Mouse (Mus musculus): ENCODE results near the gene Tnxb. TPM values are rescaled to one million over a fixed set of nuclear protein-coding genes. Genes with fewer than 3 reads are reported as not detected.

The Tnxb gene
- polyA plus RNA-seq, 1 experiment from 2014 or later = 1.1 TPM

GRCm38 (mm10) chr17:34645831-34646511 is 24.4 kb upstream of the Tnxb start:
- Histone ChIP-seq H3K27me3 (ENCODE audit: control insufficient read depth, insufficient read depth, low read length) (no peaks in the 10 kb centered on the region), H3K27ac (ENCODE audit: low read length) (no peak overlapping the region), H3K9me3 (ENCODE audit: control insufficient read depth, low read depth, low read length) (no peaks in the 10 kb centered on the region), H3K36me3 (ENCODE audit: control insufficient read depth, insufficient read depth, low read length) (peaks cover 15% of the 10 kb centered on the region), H3K4me2 (replicated peaks; ENCODE audit: low read depth, low read length) (no peak overlapping the region), H3K9ac (replicated peaks; ENCODE audit: low read depth, low read length) (no peak overlapping the region), H3K4me3 (ENCODE audit: low read depth, low read length) (0 out of 2 replicates have a peak overlapping the region, but pooled peaks have one; percentile 91), H3K4me1 (ENCODE audit: control insufficient read depth, insufficient read depth, low read length) (peaks cover 8% of the 10 kb centered on the region; the same call in 1 of the 2 replicates)
- WGBS = 88% methylated on average over 30 of the region's 30 CpGs
- ATAC-seq (ENCODE audit: insufficient number of reproducible peaks, insufficient read depth, low FRiP score, low read depth) = no peak

DNA sequence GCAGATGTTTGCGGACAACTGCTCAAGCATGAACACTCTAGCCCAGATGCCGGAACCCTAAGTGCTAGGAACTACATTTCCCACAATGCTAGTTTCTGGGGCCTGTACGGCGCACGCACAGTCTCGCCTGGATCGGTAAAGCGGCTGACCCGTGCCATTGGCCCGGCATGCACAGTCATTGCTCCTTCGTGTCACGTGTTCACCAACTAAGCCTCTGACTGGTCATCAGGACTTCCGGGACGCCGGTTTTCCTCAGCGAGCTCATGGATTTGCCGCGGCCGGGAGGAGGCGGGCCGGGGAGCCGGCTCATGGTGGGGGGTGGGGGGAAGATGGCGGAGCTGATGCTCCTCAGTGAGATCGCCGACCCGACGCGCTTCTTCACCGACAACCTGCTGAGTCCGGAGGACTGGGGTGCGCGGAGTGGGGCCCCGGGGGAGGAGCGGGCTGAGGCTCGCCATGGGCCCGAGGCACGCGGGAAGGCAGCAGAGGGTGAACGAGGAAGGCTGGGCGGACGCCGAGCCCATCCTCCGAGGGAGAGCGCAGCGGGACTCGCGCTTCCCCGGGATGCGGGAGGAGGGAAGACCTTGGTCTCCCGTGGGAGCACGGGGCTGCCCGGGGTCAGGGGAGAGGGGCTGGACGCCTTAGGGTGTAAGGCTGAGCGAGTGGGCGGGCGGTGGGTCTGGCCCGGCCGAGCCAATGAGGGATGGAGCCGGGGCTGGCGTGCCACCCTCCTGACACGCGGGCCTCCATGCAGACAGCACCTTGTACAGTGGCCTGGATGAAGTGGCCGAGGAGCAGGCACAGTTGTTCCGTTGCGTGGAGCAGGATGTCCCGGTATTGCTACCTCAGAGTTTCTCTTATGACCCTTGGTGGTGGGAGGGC is 23.2 kb upstream of the Tnxb start, which contains the start of gene Atf6b:
Gene Atf6b, plus strand, starts transcription at position 241 of the 882 bp plus-strand sequence.
- no peaks in the 10 kb centered on the region for H3K27me3 ChIP-seq (ENCODE audit: control insufficient read depth, insufficient read depth, low read length)
- peak; percentile 97 for ATAC-seq (ENCODE audit: insufficient number of reproducible peaks, insufficient read depth, low FRiP score, low read depth)
- peak within 1 kb of the TSS; percentile 84 for H3K9ac ChIP-seq (replicated peaks; ENCODE audit: low read depth, low read length)
- H3K4me2 ChIP-seq (replicated peaks; ENCODE audit: low read depth, low read length) = peak within 1 kb of the TSS; percentile 91
- peaks cover 27% of the 10 kb centered on the region for H3K36me3 ChIP-seq (ENCODE audit: control insufficient read depth, insufficient read depth, low read length)
- WGBS = 1% methylated on average over 64 of the region's 66 CpGs
- no peaks in the 10 kb centered on the region for H3K9me3 ChIP-seq (ENCODE audit: control insufficient read depth, low read depth, low read length)
- peak within 1 kb of the TSS; percentile 49 for H3K27ac ChIP-seq (ENCODE audit: low read length)
- peak within 1 kb of the TSS; percentile 91 for H3K4me3 ChIP-seq (ENCODE audit: low read depth, low read length)
- peaks cover 6% of the 10 kb centered on the region; the same call in 1 of the 2 replicates for H3K4me1 ChIP-seq (ENCODE audit: control insufficient read depth, insufficient read depth, low read length)

DNA sequence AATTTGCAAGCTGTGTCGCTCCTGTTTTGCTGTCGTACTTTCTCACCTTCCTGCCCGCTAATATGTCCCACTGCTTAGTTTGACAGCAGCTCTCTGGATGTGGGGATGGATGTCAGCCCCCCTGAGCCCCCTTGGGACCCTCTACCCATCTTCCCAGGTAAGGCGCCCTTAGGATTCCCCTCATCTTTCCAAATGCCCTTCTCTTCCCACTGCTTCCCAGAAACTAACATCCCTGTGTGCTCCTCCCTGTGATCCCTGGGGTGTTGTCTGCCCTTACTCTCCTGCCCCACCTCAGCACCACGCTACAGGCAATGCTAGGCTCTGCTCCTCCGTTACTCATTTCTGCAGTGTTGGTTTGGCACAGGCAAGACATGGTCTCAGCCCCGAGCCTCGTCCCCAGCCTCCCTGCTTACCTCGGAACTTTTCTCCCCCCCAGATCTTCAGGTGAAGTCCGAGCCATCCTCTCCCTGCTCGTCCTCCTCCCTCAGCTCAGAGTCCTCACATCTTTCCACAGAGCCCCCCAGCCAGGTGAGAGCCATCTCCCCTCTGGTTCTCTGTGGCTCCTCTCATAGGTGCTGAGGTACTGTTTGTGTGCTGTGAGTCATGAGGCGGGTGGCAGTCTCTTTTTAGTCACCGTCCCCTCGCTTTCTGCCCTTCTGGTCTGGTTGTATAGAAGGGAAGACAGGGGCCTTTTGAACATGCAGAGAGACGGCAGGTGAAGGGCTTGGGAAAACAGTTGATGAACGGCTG is 22.0 kb upstream of the Tnxb start:
- H3K9me3 ChIP-seq (ENCODE audit: control insufficient read depth, low read depth, low read length) = no peaks in the 10 kb centered on the region
- H3K4me2 ChIP-seq (replicated peaks; ENCODE audit: low read depth, low read length) = peak overlapping the region; percentile 91
- peak overlapping the region; percentile 84; the same call in 1 of the 2 replicates for H3K9ac ChIP-seq (replicated peaks; ENCODE audit: low read depth, low read length)
- peaks cover 37% of the 10 kb centered on the region for H3K36me3 ChIP-seq (ENCODE audit: control insufficient read depth, insufficient read depth, low read length)
- peaks cover 6% of the 10 kb centered on the region; the same call in 1 of the 2 replicates for H3K4me1 ChIP-seq (ENCODE audit: control insufficient read depth, insufficient read depth, low read length)
- 82% methylated on average over 16 of the region's 16 CpGs for WGBS
- H3K4me3 ChIP-seq (ENCODE audit: low read depth, low read length) = peak overlapping the region; percentile 91; the same call in 1 of the 2 replicates
- no peak for ATAC-seq (ENCODE audit: insufficient number of reproducible peaks, insufficient read depth, low FRiP score, low read depth)
- no peaks in the 10 kb centered on the region for H3K27me3 ChIP-seq (ENCODE audit: control insufficient read depth, insufficient read depth, low read length)
- H3K27ac ChIP-seq (ENCODE audit: low read length) = no peak overlapping the region

DNA sequence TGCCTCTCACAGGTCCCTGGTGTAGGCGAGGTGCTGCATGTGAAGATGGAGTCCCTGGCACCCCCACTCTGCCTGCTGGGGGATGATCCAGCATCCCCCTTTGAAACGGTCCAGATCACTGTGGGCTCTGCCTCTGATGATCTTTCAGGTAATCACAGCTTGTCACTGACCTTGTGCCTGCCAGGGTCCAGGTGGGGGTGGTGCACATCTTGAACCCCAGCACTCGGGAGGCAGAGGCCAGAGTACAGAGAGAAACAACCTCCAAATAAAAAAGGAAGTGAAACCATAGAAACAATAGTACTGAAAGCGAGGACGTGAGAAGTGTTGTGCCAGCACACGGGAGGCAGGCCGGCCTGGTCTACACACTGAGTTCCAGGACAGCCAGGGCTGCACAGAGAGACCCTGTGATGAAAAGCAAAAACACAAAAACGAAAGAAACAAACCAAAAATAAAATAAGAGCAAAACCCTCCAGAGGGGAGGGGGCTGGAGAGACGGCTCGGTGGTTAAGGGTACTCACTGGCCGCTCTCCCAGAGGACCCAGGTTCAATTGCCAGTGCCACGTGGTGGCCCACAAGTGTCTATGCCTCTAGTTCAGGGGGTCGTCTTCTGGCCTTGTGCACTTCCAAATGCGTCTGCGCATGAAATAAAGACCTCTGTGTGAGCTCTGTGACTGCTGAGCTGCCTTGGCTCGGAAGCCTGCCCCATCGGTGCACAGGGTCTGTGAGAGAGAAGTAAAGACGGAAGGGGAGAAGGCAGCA is 21.1 kb upstream of the Tnxb start:
- Histone ChIP-seq H3K4me1 (ENCODE audit: control insufficient read depth, insufficient read depth, low read length) (peaks cover 7% of the 10 kb centered on the region; the same call in 1 of the 2 replicates), H3K27ac (ENCODE audit: low read length) (no peak overlapping the region), H3K4me2 (replicated peaks; ENCODE audit: low read depth, low read length) (no peak overlapping the region), H3K4me3 (ENCODE audit: low read depth, low read length) (no peak overlapping the region), H3K9ac (replicated peaks; ENCODE audit: low read depth, low read length) (no peak overlapping the region), H3K9me3 (ENCODE audit: control insufficient read depth, low read depth, low read length) (no peaks in the 10 kb centered on the region), H3K36me3 (ENCODE audit: control insufficient read depth, insufficient read depth, low read length) (peaks cover 45% of the 10 kb centered on the region), H3K27me3 (ENCODE audit: control insufficient read depth, insufficient read depth, low read length) (no peaks in the 10 kb centered on the region)
- 90% methylated on average over 18 of the region's 18 CpGs for WGBS
- ATAC-seq (ENCODE audit: insufficient number of reproducible peaks, insufficient read depth, low FRiP score, low read depth) = no peak

- Histone ChIP-seq H3K9ac (replicated peaks; ENCODE audit: low read depth, low read length) (no peak overlapping the region), H3K4me3 (ENCODE audit: low read depth, low read length) (no peak overlapping the region), H3K27me3 (ENCODE audit: control insufficient read depth, insufficient read depth, low read length) (no peaks in the 10 kb centered on the region), H3K36me3 (ENCODE audit: control insufficient read depth, insufficient read depth, low read length) (peaks cover 45% of the 10 kb centered on the region), H3K9me3 (ENCODE audit: control insufficient read depth, low read depth, low read length) (no peaks in the 10 kb centered on the region), H3K27ac (ENCODE audit: low read length) (no peak overlapping the region), H3K4me1 (ENCODE audit: control insufficient read depth, insufficient read depth, low read length) (peaks cover 18% of the 10 kb centered on the region), H3K4me2 (replicated peaks; ENCODE audit: low read depth, low read length) (no peak overlapping the region)
- ATAC-seq (ENCODE audit: insufficient number of reproducible peaks, insufficient read depth, low FRiP score, low read depth) = no peak
- 92% methylated on average over 14 of the region's 14 CpGs for WGBS
These were observed 19.6 kb upstream of the Tnxb start for GRCm38 (mm10) chr17:34650781-34651180.

- Histone ChIP-seq H3K4me3 (ENCODE audit: low read depth, low read length) (no peak overlapping the region), H3K27me3 (ENCODE audit: control insufficient read depth, insufficient read depth, low read length) (no peaks in the 10 kb centered on the region), H3K9me3 (ENCODE audit: control insufficient read depth, low read depth, low read length) (no peaks in the 10 kb centered on the region), H3K4me1 (ENCODE audit: control insufficient read depth, insufficient read depth, low read length) (peaks cover 27% of the 10 kb centered on the region), H3K4me2 (replicated peaks; ENCODE audit: low read depth, low read length) (no peak overlapping the region), H3K27ac (ENCODE audit: low read length) (no peak overlapping the region), H3K36me3 (ENCODE audit: control insufficient read depth, insufficient read depth, low read length) (peaks cover 45% of the 10 kb centered on the region), H3K9ac (replicated peaks; ENCODE audit: low read depth, low read length) (no peak overlapping the region)
- ATAC-seq (ENCODE audit: insufficient number of reproducible peaks, insufficient read depth, low FRiP score, low read depth) = no peak
- WGBS = 51% methylated on average over 19 of the region's 19 CpGs
These were observed 18.7 kb upstream of the Tnxb start for GRCm38 (mm10) chr17:34651507-34652221.

GRCm38 (mm10) chr17:34652546-34652945 is 17.8 kb upstream of the Tnxb start:
- no peak overlapping the region for H3K9ac ChIP-seq (replicated peaks; ENCODE audit: low read depth, low read length)
- H3K4me2 ChIP-seq (replicated peaks; ENCODE audit: low read depth, low read length) = no peak overlapping the region
- no peak overlapping the region for H3K4me3 ChIP-seq (ENCODE audit: low read depth, low read length)
- no peaks in the 10 kb centered on the region for H3K9me3 ChIP-seq (ENCODE audit: control insufficient read depth, low read depth, low read length)
- WGBS = 86% methylated on average over 10 of the region's 10 CpGs
- H3K27ac ChIP-seq (ENCODE audit: low read length) = no peak overlapping the region
- H3K36me3 ChIP-seq (ENCODE audit: control insufficient read depth, insufficient read depth, low read length) = peaks cover 45% of the 10 kb centered on the region
- no peaks in the 10 kb centered on the region for H3K27me3 ChIP-seq (ENCODE audit: control insufficient read depth, insufficient read depth, low read length)
- ATAC-seq (ENCODE audit: insufficient number of reproducible peaks, insufficient read depth, low FRiP score, low read depth) = no peak
- H3K4me1 ChIP-seq (ENCODE audit: control insufficient read depth, insufficient read depth, low read length) = peaks cover 27% of the 10 kb centered on the region
